Mouse (Mus musculus) midbrain, postnatal 0 days (tissue): Measurements from ENCODE around the gene 4931406P16Rik. TPM values are rescaled to one million over a fixed set of nuclear protein-coding genes. Genes with fewer than 3 reads are reported as not detected.
A peak's percentile ranks its signal among the peaks of the same experiment; 100 is the strongest.

Experiments used
- ATAC-seq: fragments of 200-750 bp; cut with Nextera tagmentation; 2 replicates; pipeline ENCODE4 v1.8.0; 2017; ENCODE audit warnings: moderate number of reproducible peaks, mild to moderate bottlenecking, moderate TSS enrichment, moderate library complexity; ENCODE audit not compliant: low FRiP score
- DNase-seq: peaks from one replicate; pipeline ENCODE4 v3.0.0-alpha.2; 2015; ENCODE audit warnings: low spot score
- H3K27ac ChIP-seq: fragments of 300-500 bp; sonication (generic); 2 replicates; pipeline ENCODE4 v1.5.1; 2014; ENCODE audit warnings: low read depth, mild to moderate bottlenecking, low read length, mixed read lengths
- H3K27me3 ChIP-seq: fragments of 300-500 bp; sonication (generic); 2 replicates; pipeline ENCODE4 v1.6.1; 2014; ENCODE audit warnings: low read length, control low read depth, mixed read lengths; ENCODE audit not compliant: insufficient read depth
- H3K36me3 ChIP-seq: fragments of 300-500 bp; sonication (generic); 2 replicates; pipeline ENCODE4 v1.6.1; 2014; ENCODE audit warnings: low read length, control low read depth, mixed read lengths; ENCODE audit not compliant: insufficient read depth
- H3K4me1 ChIP-seq: fragments of 300-500 bp; sonication (generic); 2 replicates; pipeline ENCODE4 v1.6.1; 2014; ENCODE audit warnings: mild to moderate bottlenecking, control low read depth, antibody characterized with exemption, low read length, mixed read lengths; ENCODE audit not compliant: insufficient read depth
- H3K4me2 ChIP-seq: fragments of 300-500 bp; sonication (generic); 2 replicates; pipeline ENCODE4 v1.6.1; 2014; ENCODE audit warnings: low read depth, mild to moderate bottlenecking, low read length, mixed read lengths; ENCODE audit not compliant: poor library complexity, severe bottlenecking
- H3K4me3 ChIP-seq: fragments of 300-500 bp; sonication (generic); 2 replicates; pipeline ENCODE4 v1.5.1; 2014; ENCODE audit warnings: low read depth, mild to moderate bottlenecking, low read length, moderate library complexity
- H3K9ac ChIP-seq: fragments of 300-500 bp; sonication (generic); replicated peaks from 2 replicates; pipeline ENCODE4 v1.6.1; 2014; ENCODE audit warnings: mild to moderate bottlenecking, low read length, moderate library complexity, mixed read lengths; ENCODE audit not compliant: poor library complexity, severe bottlenecking
- H3K9me3 ChIP-seq: fragments of 300-500 bp; sonication (generic); 2 replicates; pipeline ENCODE4 v1.6.1; 2016; ENCODE audit warnings: low read length, control low read depth
- CTCF ChIP-seq: IDR thresholded peaks from 2 replicates; pipeline ENCODE4 v1.5.1; 2016; ENCODE audit warnings: antibody characterized with exemption, mild to moderate bottlenecking
- WGBS: fragments of 180-500 bp; shearing (Covaris S2); extraction: QIAGEN DNeasy Blood & Tissue Kit; methylation state at CpG from one replicate; pipeline ENCODE4 v1.1.7; 2014; 5-methylcytosine and 5-hydroxymethylcytosine counted together
- polyA plus RNA-seq: library from polyadenylated mRNA; unstranded; fragments of >200 nt; fragmentation: Nextera tagmentation; extraction: Ambion mirVana; gene quantifications from 2 replicates; pipeline ENCODE4 v1.2.1, GENCODE M21; 2015
- total RNA-seq: library from RNA; depleted of rRNA; stranded (reverse); fragments of >200 nt; gene quantifications from 2 replicates; pipeline ENCODE4 v1.2.3, GENCODE M21; 2014; rRNA removed

Gene 4931406P16Rik
- total RNA-seq, result 76.2 and 78.3 TPM in 2 replicates
- polyA plus RNA-seq, result 26.4 and 33.6 TPM in 2 replicates

- Histone ChIP-seq H3K27me3 (no peaks in the 10 kb centered on the region), H3K9ac (peak within 1 kb of the TSS; percentile 92), H3K4me2 (peak within 1 kb of the TSS; percentile 73), H3K27ac (peak within 1 kb of the TSS; percentile 89), H3K9me3 (no peaks in the 10 kb centered on the region), H3K4me1 (no peaks in the 10 kb centered on the region), H3K36me3 (no peaks in the 10 kb centered on the region), H3K4me3 (peak within 1 kb of the TSS; percentile 94)
- under 1% methylated on average over 40 of the region's 41 CpGs for WGBS
- no peak for TF ChIP-seq CTCF
- peak; percentile 86 for DNase-seq
- peak; percentile 93 for ATAC-seq
These were observed at the start of gene 4931406P16Rik for GRCm38 (mm10) chr7:34313443-34313875. 4931406P16Rik (minus strand) TSS chr7:34313551.

DNA sequence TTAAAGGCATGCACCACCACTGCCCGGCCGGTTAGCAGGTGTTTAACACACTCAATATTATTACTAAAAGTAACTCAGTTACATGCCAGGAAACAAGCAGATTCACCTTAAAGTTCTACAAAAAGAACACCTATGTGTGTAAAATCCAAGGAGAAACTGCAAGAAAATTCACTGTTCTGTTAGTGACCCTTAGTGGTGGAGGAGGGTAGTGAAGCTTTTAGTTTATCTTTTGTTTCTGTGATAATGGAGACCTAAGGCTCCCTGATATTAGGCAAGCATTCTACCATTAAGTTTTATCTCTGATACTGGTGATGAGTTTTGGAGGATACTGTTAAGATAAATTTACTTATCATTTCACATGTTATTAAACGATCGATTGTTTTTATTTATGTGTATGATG is 42.3 kb upstream of the 4931406P16Rik start:
- TF ChIP-seq CTCF, result peak; percentile 76
- H3K9ac ChIP-seq, result no peak overlapping the region
- no peaks in the 10 kb centered on the region for H3K27me3 ChIP-seq
- no peak overlapping the region for H3K4me2 ChIP-seq
- no peaks in the 10 kb centered on the region for H3K4me1 ChIP-seq
- no peak overlapping the region for H3K4me3 ChIP-seq
- H3K36me3 ChIP-seq, result peaks cover 22% of the 10 kb centered on the region
- H3K9me3 ChIP-seq, result no peaks in the 10 kb centered on the region
- DNase-seq (peak; percentile 54), ATAC-seq (no peak)
- WGBS, result 98% methylated on average over 4 of the region's 4 CpGs
- H3K27ac ChIP-seq, result no peak overlapping the region

GRCm38 (mm10) chr7:34351997-34352396 is 38.6 kb upstream of the 4931406P16Rik start:
- Histone ChIP-seq H3K36me3 (peaks cover 38% of the 10 kb centered on the region), H3K27ac (no peak overlapping the region), H3K9me3 (no peaks in the 10 kb centered on the region), H3K4me1 (no peaks in the 10 kb centered on the region), H3K9ac (no peak overlapping the region), H3K4me2 (no peak overlapping the region), H3K27me3 (no peaks in the 10 kb centered on the region), H3K4me3 (no peak overlapping the region)
- no peak for ATAC-seq
- WGBS, result 92% methylated on average over 1 of the region's 1 CpGs
- DNase-seq, result no peak
- TF ChIP-seq CTCF, result peak; percentile 49

GRCm38 (mm10) chr7:34350166-34350565 is 36.8 kb upstream of the 4931406P16Rik start:
- Histone ChIP-seq H3K4me2 (no peak overlapping the region), H3K36me3 (peaks cover 43% of the 10 kb centered on the region), H3K27ac (no peak overlapping the region), H3K9ac (no peak overlapping the region), H3K27me3 (no peaks in the 10 kb centered on the region), H3K4me3 (no peak overlapping the region), H3K9me3 (no peaks in the 10 kb centered on the region), H3K4me1 (no peaks in the 10 kb centered on the region)
- DNase-seq, result no peak
- no peak for ATAC-seq
- 96% methylated on average over 5 of the region's 5 CpGs for WGBS
- no peak for TF ChIP-seq CTCF

- DNase-seq (no peak), ATAC-seq (no peak)
- WGBS, result 100% methylated on average over 1 of the region's 1 CpGs
- peaks cover 51% of the 10 kb centered on the region for H3K36me3 ChIP-seq
- no peak overlapping the region for H3K9ac ChIP-seq
- no peak for TF ChIP-seq CTCF
- H3K4me3 ChIP-seq, result no peak overlapping the region
- no peak overlapping the region for H3K27ac ChIP-seq
- H3K27me3 ChIP-seq, result no peaks in the 10 kb centered on the region
- no peaks in the 10 kb centered on the region for H3K4me1 ChIP-seq
- no peak overlapping the region for H3K4me2 ChIP-seq
- H3K9me3 ChIP-seq, result no peaks in the 10 kb centered on the region
These were observed 34.7 kb upstream of the 4931406P16Rik start for GRCm38 (mm10) chr7:34348011-34348410.

DNA sequence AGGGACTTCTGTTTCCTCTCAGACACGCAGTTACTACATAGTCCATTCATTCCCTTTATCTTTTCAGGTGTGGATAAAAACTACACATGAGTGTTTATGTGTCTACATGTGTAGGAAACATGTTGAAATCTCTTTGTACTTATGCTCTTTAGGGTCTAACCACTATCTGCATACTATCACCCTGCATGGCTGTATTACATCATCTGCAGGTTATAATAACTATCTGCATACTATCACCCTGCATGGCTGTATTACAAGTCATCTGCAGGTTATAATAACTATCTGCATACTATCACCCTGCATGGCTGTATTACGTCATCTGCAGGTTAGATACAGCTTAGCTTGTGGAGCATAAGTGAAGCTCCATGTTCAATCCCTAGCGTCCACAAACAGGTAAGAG is 33.7 kb upstream of the 4931406P16Rik start:
- no peak overlapping the region for H3K4me2 ChIP-seq
- H3K9ac ChIP-seq, result no peak overlapping the region
- ATAC-seq (no peak), DNase-seq (no peak)
- no peak for TF ChIP-seq CTCF
- H3K27ac ChIP-seq, result no peak overlapping the region
- H3K9me3 ChIP-seq, result no peaks in the 10 kb centered on the region
- no peaks in the 10 kb centered on the region for H3K27me3 ChIP-seq
- no peaks in the 10 kb centered on the region for H3K4me1 ChIP-seq
- H3K36me3 ChIP-seq, result peaks cover 46% of the 10 kb centered on the region
- no peak overlapping the region for H3K4me3 ChIP-seq
- 92% methylated on average over 3 of the region's 3 CpGs for WGBS
